Mouse (Mus musculus): ENCODE measurements around the gene A930009A15Rik.

The A930009A15Rik gene

DNA sequence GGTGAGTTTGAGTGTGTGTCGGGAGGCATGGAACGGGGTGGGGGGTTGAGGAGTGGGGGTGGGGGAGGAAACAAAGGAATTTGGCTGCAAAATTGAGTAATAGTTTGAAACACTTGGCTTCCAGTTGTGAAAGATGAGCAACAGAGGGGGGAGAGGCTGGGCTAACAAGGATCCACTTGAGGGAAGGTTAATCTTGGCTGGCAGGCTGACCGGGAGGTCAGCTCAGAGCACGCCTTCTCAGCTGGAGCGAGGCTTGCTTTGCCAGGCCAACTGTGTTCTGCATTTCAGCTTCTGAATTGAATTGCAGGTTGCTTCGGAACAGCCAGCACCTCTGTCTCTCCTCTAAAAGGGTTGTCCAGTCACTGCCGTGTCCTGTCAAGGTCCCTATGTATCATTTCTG, 9.7 kb downstream of the A930009A15Rik start:
- in situ Hi-C loops (cut with MboI, MseI) = no loop called here

- in situ Hi-C loops (cut with MboI, MseI) = no loop called here
These were observed 12.2 kb downstream of the A930009A15Rik start for GRCm38 (mm10) chr10:115581971-115582370.

DNA sequence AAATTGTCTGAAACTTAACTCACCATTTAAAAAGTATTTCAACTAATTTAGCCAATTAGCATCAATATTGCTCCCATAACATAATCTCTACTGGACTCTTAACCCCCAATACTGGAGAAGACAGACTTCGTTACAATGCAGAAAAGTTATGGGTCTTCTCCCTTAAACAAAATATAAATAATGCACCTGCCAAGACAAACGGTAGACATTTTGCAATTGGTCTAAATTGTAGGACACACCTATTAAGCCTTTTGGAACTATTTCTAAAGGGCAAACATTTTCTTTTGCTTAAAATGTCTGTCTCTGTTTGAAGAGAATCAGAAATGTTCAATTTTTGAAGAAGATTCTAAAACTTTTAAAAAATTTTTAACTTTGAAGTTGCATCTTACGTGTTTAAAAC, 13.3 kb downstream of the A930009A15Rik start:
- in situ Hi-C loops (cut with MboI, MseI) = no loop called here

DNA sequence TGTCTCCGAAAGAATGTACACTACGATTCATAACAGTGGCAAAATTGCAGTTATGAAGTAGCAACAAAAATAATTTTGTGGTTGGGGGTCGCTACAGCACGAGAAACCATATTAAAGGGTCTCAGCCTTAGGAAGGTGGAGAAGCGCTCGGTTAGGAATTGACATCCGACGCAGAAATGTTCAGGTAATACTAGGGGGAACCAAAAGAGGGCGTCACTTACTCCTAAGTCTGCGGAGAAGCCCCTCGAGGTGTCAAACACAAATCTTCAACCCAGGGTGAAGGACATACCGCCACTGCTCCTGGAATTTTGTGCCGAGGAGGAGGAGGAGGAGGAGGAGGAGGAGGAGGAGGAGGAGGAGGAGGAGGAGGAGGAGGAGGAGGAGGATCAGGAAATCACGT, 14.9 kb downstream of the A930009A15Rik start:
- in situ Hi-C loops (cut with MboI, MseI) = no loop called here

DNA sequence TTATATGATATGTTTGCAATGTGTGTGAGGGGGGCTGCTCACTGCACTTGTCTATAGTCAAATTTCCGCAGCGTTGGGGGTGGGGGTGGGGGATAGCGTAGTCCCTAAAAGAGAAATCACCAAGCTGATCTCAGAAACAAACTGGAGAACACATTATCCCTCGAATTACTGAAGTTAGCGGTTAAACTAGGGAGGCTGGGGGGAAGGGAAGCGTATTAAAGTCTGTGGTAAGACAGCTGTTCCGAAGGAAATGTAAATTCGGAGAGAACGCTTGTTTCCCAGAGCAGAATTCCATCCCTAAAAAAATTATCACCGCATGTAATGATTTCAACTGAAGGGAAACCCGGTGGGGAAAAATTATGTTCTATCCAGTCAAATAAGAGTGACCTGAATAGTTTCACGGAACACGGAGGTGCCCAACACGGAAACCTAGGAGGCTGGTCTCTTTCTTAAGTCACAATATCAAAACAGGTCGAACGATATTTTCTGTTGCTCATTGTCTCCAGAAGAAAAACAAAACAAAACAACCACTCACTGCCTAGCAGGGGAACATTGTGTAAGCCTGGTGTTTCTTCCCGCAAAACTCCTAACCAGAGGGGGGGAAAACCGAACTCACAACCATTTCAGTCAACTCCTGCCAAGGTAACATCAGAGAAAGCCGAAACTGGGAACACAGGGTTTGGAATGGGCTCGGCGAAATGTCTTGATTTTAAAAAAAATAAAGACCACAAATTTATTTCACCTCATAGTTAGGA, 15.9 kb downstream of the A930009A15Rik start:
- in situ Hi-C loops (cut with MboI, MseI) = no loop called here

- in situ Hi-C loops (cut with MboI, MseI) = no loop called here
These were observed 16.8 kb downstream of the A930009A15Rik start for GRCm38 (mm10) chr10:115586246-115587231.

GRCm38 (mm10) chr10:115587301-115587969, 17.6 kb downstream of the A930009A15Rik start, which contains the start of gene Lgr5:
TSS of gene Lgr5 (minus strand) at chr10:115587780.
- in situ Hi-C loops (cut with MboI, MseI) = no loop called here

- in situ Hi-C loops (cut with MboI, MseI) = no loop called here
These were observed 18.2 kb downstream of the A930009A15Rik start for GRCm38 (mm10) chr10:115587979-115588378.

DNA sequence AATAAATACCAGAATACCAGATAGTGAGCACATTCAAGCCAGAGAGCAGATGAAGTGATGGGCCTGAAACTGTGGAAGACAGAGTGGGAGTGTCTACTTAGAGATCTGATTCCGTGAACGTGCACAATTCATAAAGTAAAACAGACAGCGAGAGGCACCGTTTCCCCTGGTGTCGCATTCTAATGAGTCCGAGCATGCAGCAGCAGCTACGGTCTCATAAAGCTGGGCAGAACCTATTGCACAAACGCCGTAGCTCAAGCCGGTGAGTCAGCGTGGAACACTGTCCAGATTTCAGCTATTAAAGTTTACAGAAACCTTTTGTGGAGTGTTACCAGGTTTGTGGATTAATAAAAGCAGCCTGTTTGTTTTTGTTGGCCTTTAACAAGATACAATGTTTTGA, 23.4 kb downstream of the A930009A15Rik start:
- in situ Hi-C loops (cut with MboI, MseI) = no loop called here

GRCm38 (mm10) chr10:115593651-115594050, 23.9 kb downstream of the A930009A15Rik start:
- in situ Hi-C loops (cut with MboI, MseI) = no loop called here

DNA sequence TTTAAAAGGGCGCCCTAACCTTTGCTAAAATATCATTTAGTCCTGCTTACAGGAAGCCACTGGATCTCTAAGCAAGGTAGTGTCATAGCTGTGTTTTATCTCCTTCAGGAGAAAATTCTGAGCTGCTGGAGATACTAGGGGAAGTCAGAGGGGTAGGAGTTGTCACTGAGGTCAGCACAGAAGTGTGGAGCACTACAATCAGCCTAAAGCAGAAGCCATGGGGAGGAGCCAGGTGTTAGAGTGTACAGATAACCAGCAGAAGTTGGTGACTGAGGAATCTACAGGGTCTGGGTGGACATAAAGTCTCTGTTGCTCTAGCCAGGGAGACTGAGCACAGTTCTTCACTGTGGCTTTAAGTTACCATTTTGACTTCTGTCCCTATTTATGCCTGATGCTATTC, 26.0 kb downstream of the A930009A15Rik start:
- in situ Hi-C loops (cut with MboI, MseI) = no loop called here

DNA sequence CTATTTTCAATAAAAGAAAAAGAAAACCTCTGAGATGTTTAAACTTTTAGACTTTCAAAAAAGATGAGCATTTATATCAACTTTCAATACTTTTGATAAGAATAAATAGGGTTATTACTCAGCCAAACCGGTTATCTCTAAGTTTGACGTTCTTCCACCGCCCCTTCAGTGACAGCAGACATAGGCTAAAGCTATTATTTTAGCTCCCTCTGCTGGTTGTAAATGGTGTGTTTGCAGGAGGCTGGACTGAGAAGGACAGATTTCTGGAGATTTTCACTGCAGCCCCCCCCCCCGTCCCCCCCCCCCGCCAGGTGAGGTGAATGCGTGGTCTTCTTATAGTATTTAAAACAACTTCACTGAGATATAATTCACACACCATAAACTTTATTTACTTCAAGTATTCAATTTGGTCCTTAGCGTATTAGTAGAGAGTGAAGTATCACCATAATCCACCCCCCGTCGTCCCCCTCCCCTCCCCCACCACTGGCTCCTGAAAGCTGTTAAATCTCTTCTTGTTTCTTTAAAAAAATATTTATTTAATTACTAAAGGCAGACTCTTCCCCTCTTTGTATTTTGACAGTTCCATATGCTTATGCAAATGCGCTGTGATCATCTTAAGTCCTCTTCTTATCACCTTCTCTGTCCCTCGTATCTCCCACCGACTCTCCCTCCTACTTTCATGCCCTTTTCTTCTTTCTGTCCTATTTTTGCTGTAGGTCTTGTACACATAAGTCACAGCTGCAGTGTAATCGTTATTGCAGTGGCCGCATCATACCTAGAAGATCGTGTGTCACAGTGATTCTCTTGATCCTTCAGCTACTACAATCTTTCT, 47.9 kb downstream of the A930009A15Rik start:
- in situ Hi-C loops (cut with MboI, MseI) = loop anchor here (10.0 kb wide), 2 partner anchors 173 to 293 kb away; no protein-coding TSS in a partner anchor

DNA sequence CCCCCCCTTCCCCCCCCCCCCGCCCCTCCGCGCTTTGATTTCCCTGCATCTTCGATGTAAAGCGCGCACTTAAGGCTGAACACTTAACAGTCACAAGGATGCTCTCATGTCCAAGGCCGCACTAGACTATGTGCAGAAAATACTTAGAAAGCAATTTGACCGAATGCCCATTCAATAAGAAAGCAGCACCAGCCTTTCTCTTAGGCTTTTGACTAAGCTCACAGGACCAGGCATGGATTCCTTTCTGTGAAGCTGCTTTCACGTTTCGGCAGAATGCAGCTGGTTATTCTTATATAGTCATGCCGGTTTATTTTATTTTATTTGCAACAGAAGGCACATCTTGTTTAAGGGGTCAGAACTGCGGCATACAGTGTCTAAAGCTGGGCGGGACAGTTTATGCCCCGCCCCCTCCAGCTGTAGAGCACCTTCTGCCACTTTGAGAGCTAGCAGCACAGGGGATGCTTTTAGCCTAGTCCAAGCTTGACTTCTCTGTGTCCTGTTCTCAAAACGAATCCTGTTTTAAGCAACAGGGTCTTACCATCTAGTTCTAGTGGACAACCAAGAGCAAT, 48.6 kb downstream of the A930009A15Rik start:
- in situ Hi-C loops (cut with MboI, MseI) = loop anchor here (10.0 kb wide), 2 partner anchors 174 to 294 kb away; no protein-coding TSS in a partner anchor

DNA sequence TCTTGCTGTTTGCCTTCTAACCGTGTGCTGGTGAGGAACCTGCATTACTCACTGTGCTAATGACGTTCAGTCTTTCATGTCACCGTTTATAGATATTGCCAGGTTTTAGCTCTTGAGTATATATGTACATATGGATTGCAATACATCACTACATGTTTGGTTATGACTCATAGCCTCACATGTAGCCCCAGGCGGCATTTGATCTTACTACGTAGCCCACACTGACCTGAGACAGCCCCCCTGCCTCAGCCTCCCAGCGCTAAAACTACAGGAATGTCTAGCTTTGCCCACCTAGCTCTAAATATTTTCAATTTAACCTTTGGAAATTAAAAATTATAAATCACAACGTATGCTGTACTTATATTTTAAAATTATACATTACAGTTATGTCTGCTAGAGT, 53.7 kb downstream of the A930009A15Rik start:
- in situ Hi-C loops (cut with MboI, MseI) = no loop called here

GRCm38 (mm10) chr10:115623956-115624671, 54.3 kb downstream of the A930009A15Rik start:
- in situ Hi-C loops (cut with MboI, MseI) = no loop called here

DNA sequence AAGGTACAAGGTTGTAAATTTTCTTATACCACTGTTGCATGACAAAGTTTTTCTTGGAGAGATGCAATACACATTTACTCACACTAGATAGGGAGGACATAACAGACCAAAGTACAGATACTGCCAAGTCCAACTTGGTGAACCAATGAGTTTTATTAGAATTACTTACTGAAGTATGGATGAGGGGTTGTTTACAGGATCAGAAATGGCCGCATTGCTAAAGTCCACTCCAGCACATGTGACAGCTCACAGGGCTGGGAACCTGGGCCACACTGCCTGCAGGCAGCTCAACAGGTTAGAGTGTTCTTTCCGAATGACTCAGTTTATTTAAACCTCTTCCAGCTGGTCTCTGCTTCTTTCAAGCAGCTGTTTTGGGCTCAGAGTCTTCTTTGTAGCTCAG, 55.2 kb downstream of the A930009A15Rik start:
- in situ Hi-C loops (cut with MboI, MseI) = no loop called here

GRCm38 (mm10) chr10:115626678-115627077, 56.9 kb downstream of the A930009A15Rik start:
- in situ Hi-C loops (cut with MboI, MseI) = no loop called here
